Mouse (Mus musculus): ENCODE results near the gene Esyt2. TPM values are rescaled to one million over a fixed set of nuclear protein-coding genes. Genes with fewer than 3 reads are reported as not detected.

Gene Esyt2
- polyA plus RNA-seq, 1 experiment: 17.2 TPM

DNA sequence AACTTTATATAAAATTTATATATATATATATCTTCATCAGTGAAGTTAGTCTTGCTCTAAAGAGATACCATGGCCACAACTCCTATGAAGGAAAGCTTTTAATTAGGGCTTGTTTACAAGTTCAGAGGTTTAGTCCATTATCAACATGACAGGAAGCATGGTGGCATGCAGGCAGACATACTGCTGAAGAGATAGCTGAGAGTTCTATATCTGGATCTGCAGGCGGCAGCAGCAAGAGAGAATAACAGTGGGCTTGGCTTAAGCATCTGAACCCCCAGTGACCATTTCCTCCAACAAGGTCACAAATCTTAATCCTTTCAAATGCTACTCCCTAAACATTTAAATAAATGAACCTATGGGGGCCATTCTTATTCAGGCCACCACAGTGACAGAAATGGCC, 59.2 kb downstream of the Esyt2 start:
- no peak overlapping the region for H3K27ac ChIP-seq (ENCODE audit: insufficient read depth, low read length)
- TF ChIP-seq POLR2A (IDR thresholded peaks at IDR 0.05; ENCODE audit: extremely low read depth, insufficient read depth, low read length): no peak
- no peak for TF ChIP-seq CTCF (IDR thresholded peaks at IDR 0.05; ENCODE audit: extremely low read depth, insufficient read depth, low read length)
- no peaks in the 10 kb centered on the region for H3K4me1 ChIP-seq (ENCODE audit: control insufficient read depth, insufficient read depth, low read length)
- H3K4me3 ChIP-seq (ENCODE audit: insufficient read depth, low read length): no peak overlapping the region

GRCm38 (mm10) chr12:116348755-116349286, 67.8 kb downstream of the Esyt2 start:
- Histone ChIP-seq H3K27ac (ENCODE audit: insufficient read depth, low read length) (no peak overlapping the region), H3K4me3 (ENCODE audit: insufficient read depth, low read length) (no peak overlapping the region), H3K4me1 (ENCODE audit: control insufficient read depth, insufficient read depth, low read length) (no peaks in the 10 kb centered on the region)
- TF ChIP-seq POLR2A (IDR thresholded peaks at IDR 0.05; ENCODE audit: extremely low read depth, insufficient read depth, low read length): no peak
- TF ChIP-seq CTCF (IDR thresholded peaks at IDR 0.05; ENCODE audit: extremely low read depth, insufficient read depth, low read length): no peak

- Histone ChIP-seq H3K4me1 (ENCODE audit: control insufficient read depth, insufficient read depth, low read length) (no peaks in the 10 kb centered on the region), H3K4me3 (ENCODE audit: insufficient read depth, low read length) (no peak overlapping the region), H3K27ac (ENCODE audit: insufficient read depth, low read length) (no peak overlapping the region)
- no peak for TF ChIP-seq CTCF (IDR thresholded peaks at IDR 0.05; ENCODE audit: extremely low read depth, insufficient read depth, low read length)
Measured at GRCm38 (mm10) chr12:116349376-116349775, 68.4 kb downstream of the Esyt2 start.

- Histone ChIP-seq H3K4me1 (ENCODE audit: control insufficient read depth, insufficient read depth, low read length) (no peaks in the 10 kb centered on the region), H3K27ac (ENCODE audit: insufficient read depth, low read length) (no peak overlapping the region), H3K4me3 (ENCODE audit: insufficient read depth, low read length) (no peak overlapping the region)
- TF ChIP-seq CTCF (IDR thresholded peaks at IDR 0.05; ENCODE audit: extremely low read depth, insufficient read depth, low read length) (no peak), POLR2A (IDR thresholded peaks at IDR 0.05; ENCODE audit: extremely low read depth, insufficient read depth, low read length) (no peak)
Measured at GRCm38 (mm10) chr12:116351022-116351421, 70.0 kb downstream of the Esyt2 start.

DNA sequence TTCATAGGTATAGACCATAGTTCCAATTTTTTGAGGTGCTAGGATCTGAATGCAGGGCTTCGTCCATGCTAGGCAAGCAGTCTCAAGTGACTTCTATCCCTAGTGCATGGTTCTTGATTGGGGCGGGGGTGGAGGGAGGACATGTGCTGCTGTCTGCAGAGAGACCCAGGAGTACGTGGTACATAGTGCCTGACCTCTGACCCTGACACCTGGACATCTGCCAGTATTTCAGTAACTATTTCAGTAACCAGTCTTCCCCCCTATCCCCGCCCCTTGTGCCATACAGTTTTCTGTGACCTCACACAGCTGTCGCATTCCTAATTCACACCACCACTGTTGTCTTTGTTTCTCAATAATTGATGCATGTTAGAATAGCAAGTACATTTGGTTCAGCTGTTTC, 71.4 kb downstream of the Esyt2 start:
- no peak overlapping the region for H3K27ac ChIP-seq (ENCODE audit: insufficient read depth, low read length)
- TF ChIP-seq CTCF (IDR thresholded peaks at IDR 0.05; ENCODE audit: extremely low read depth, insufficient read depth, low read length) (no peak), POLR2A (IDR thresholded peaks at IDR 0.05; ENCODE audit: extremely low read depth, insufficient read depth, low read length) (no peak)
- H3K4me3 ChIP-seq (ENCODE audit: insufficient read depth, low read length): no peak overlapping the region
- H3K4me1 ChIP-seq (ENCODE audit: control insufficient read depth, insufficient read depth, low read length): no peaks in the 10 kb centered on the region

- Histone ChIP-seq H3K4me3 (ENCODE audit: insufficient read depth, low read length) (no peak overlapping the region), H3K27ac (ENCODE audit: insufficient read depth, low read length) (no peak overlapping the region)
- no peak for TF ChIP-seq POLR2A (IDR thresholded peaks at IDR 0.05; ENCODE audit: extremely low read depth, insufficient read depth, low read length)
- TF ChIP-seq CTCF (IDR thresholded peaks at IDR 0.05; ENCODE audit: extremely low read depth, insufficient read depth, low read length): no peak
Measured at GRCm38 (mm10) chr12:116354694-116355093, 73.7 kb downstream of the Esyt2 start.

GRCm38 (mm10) chr12:116362091-116362490, 81.1 kb downstream of the Esyt2 start:
- Histone ChIP-seq H3K27ac (ENCODE audit: insufficient read depth, low read length) (no peak overlapping the region), H3K4me1 (ENCODE audit: control insufficient read depth, insufficient read depth, low read length) (no peaks in the 10 kb centered on the region), H3K4me3 (ENCODE audit: insufficient read depth, low read length) (no peak overlapping the region)
- TF ChIP-seq POLR2A (IDR thresholded peaks at IDR 0.05; ENCODE audit: extremely low read depth, insufficient read depth, low read length) (no peak), CTCF (IDR thresholded peaks at IDR 0.05; ENCODE audit: extremely low read depth, insufficient read depth, low read length) (no peak)

More at GRCm38 (mm10) chr12:116354694-116355093, 73.7 kb downstream of the Esyt2 start:
- H3K4me1 ChIP-seq (ENCODE audit: control insufficient read depth, insufficient read depth, low read length): no peaks in the 10 kb centered on the region

DNA sequence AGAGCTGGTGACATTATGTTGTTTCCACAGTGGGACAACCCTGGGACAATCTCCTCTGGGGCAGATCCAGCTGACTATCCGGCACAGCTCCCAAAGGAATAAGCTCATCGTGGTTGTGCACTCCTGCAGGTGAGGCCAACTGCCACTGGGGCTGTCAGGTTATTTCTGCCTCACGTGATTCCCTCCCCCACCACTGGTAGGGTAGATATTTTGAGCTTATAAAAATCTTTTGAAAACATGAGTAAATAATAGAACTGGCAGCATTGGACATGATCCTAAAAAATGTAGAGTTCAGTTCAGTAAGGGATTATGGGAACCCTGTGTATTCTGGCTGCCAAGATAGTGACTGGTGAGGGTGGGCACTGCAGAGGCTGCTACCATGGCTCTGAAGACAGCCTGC, 85.9 kb downstream of the Esyt2 start:
- no peaks in the 10 kb centered on the region for H3K4me1 ChIP-seq (ENCODE audit: control insufficient read depth, insufficient read depth, low read length)
- TF ChIP-seq CTCF (IDR thresholded peaks at IDR 0.05; ENCODE audit: extremely low read depth, insufficient read depth, low read length) (no peak), POLR2A (IDR thresholded peaks at IDR 0.05; ENCODE audit: extremely low read depth, insufficient read depth, low read length) (no peak)
- no peak overlapping the region for H3K4me3 ChIP-seq (ENCODE audit: insufficient read depth, low read length)
- no peak overlapping the region for H3K27ac ChIP-seq (ENCODE audit: insufficient read depth, low read length)

DNA sequence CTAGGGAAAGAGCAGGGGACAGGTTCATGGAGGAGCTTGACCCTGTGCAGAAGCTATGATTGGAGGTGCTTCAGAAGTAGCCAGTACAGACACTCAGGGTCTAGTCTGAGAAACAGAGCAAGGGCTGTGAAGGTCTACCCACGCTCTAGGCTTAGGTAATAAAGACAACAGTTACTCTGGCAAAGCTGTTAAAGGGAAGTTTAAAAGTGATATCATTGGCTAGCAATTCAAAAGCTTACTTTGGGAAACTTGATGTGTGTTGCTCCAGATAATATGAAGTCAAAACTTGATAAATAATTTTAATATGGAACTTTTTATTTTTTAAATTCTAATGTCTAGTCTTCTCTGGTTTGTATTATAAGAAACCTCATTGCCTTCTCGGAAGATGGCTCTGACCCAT, 86.3 kb downstream of the Esyt2 start:
- H3K4me1 ChIP-seq (ENCODE audit: control insufficient read depth, insufficient read depth, low read length): no peaks in the 10 kb centered on the region

GRCm38 (mm10) chr12:116368857-116369256, 87.9 kb downstream of the Esyt2 start:
- H3K27ac ChIP-seq (ENCODE audit: insufficient read depth, low read length): no peak overlapping the region
- no peaks in the 10 kb centered on the region for H3K4me1 ChIP-seq (ENCODE audit: control insufficient read depth, insufficient read depth, low read length)
- H3K4me3 ChIP-seq (ENCODE audit: insufficient read depth, low read length): no peak overlapping the region
- TF ChIP-seq CTCF (IDR thresholded peaks at IDR 0.05; ENCODE audit: extremely low read depth, insufficient read depth, low read length) (no peak), POLR2A (IDR thresholded peaks at IDR 0.05; ENCODE audit: extremely low read depth, insufficient read depth, low read length) (no peak)

More for the DNA sequence above, 86.3 kb downstream of the Esyt2 start:
- no peak overlapping the region for H3K27ac ChIP-seq (ENCODE audit: insufficient read depth, low read length)
- H3K4me3 ChIP-seq (ENCODE audit: insufficient read depth, low read length): no peak overlapping the region
- no peak for TF ChIP-seq POLR2A (IDR thresholded peaks at IDR 0.05; ENCODE audit: extremely low read depth, insufficient read depth, low read length)
- no peak for TF ChIP-seq CTCF (IDR thresholded peaks at IDR 0.05; ENCODE audit: extremely low read depth, insufficient read depth, low read length)

Data from cortical plate, adult 2 months (tissue).